Mouse (Mus musculus) thymus, adult 2 months (tissue): ENCODE data around the gene Tpk1. TPM values are rescaled to one million over a fixed set of nuclear protein-coding genes. Genes with fewer than 3 reads are reported as not detected.
"Not testable (repeated sequence)": the region's sequence is repeated elsewhere in the genome, so short reads cannot be mapped to it uniquely, and the experiment has no call there.

Experiments
- DNase-seq: peaks from one replicate; pipeline ENCODE4 v3.0.0; 2021
- H3K27ac ChIP-seq: fragments of 200-500 bp; 2 replicates; pipeline ENCODE4 v1.5.1; 2012; ENCODE audit warnings: low read length, control low read depth; ENCODE audit not compliant: control insufficient read depth, insufficient read depth
- H3K27me3 ChIP-seq: fragments of 200-500 bp; 2 replicates; pipeline ENCODE4 v1.6.1; 2012; ENCODE audit warnings: mild to moderate bottlenecking, low read length, moderate library complexity, mixed read lengths; ENCODE audit not compliant: control insufficient read depth, insufficient read depth
- H3K36me3 ChIP-seq: fragments of 200-500 bp; 2 replicates; pipeline ENCODE4 v1.6.1; 2012; ENCODE audit warnings: mild to moderate bottlenecking, low read length, moderate library complexity; ENCODE audit not compliant: control insufficient read depth, insufficient read depth
- H3K4me1 ChIP-seq: fragments of 200-500 bp; replicated peaks from 2 replicates; pipeline ENCODE4 v1.6.1; 2012; ENCODE audit warnings: low read length; ENCODE audit not compliant: control insufficient read depth, insufficient read depth
- H3K4me3 ChIP-seq: fragments of 200-500 bp; 2 replicates; pipeline ENCODE4 v1.5.1; 2012; ENCODE audit warnings: mild to moderate bottlenecking, low read length, control low read depth, moderate library complexity; ENCODE audit not compliant: control insufficient read depth, insufficient read depth
- CTCF ChIP-seq: fragments of 200-500 bp; IDR thresholded peaks from 2 replicates; pipeline ENCODE4 v1.5.1; 2012; ENCODE audit warnings: mild to moderate bottlenecking, control low read depth, low read length, moderate library complexity, borderline replicate concordance; ENCODE audit not compliant: control insufficient read depth, poor library complexity, insufficient read depth; ENCODE audit errors: extremely low read depth
- POLR2A ChIP-seq: fragments of 200-500 bp; IDR thresholded peaks from 2 replicates; pipeline ENCODE4 v1.6.1; 2012; ENCODE audit warnings: mild to moderate bottlenecking, low read length, control low read depth, moderate library complexity; ENCODE audit not compliant: control insufficient read depth, poor library complexity, insufficient read depth; ENCODE audit errors: extremely low read depth
- WGBS: fragments of 180-500 bp; shearing (Covaris S2); methylation state at CpG from one replicate; pipeline ENCODE4 v1.1.7; 2018; 5-methylcytosine and 5-hydroxymethylcytosine counted together
- polyA plus RNA-seq: library from polyadenylated mRNA; depleted of rRNA; stranded (reverse); fragments of >200 nt; gene quantifications from 2 replicates; pipeline ENCODE4 v1.2.3, GENCODE M21; 2012

The Tpk1 gene
- polyA plus RNA-seq, 1 experiment = 3.2 TPM

DNA sequence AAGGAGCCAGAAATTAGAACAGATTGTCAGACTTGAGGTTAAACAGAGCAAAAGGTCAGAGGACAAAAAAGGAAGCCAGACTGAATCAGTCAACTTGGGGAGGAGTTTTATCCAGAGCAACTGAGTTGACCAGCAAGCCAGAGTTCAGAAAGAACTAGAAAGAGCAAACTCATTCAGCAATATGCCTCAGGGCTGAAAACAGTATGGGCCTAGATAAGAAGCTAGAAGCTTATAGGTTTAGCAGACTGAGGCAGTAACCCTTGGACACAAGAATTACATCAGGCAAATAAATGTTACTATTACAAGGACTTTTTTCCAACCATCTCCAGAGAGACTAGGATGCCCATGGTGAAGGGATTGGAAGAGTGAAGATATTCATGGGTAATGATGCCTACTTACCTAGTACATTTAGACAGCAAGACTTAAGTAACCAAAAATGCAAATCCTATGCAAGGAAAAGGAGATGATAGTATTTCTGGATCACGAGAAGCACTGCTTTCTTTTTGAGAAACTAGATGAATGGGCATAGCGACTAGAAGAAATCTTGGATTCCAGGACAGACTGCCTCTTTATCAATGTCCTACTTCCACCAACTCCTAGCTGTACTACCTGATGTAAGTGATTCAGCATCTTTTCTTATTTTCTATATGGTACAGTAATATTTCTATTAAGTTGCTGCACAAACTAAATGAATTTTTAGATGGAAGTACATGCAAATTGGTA lies 149.3 kb downstream of the Tpk1 start:
- DNase-seq = no peak
- Histone ChIP-seq H3K27me3 (no peaks in the 10 kb centered on the region), H3K27ac (no peak overlapping the region), H3K4me1 (no peaks in the 10 kb centered on the region), H3K4me3 (no peak overlapping the region), H3K36me3 (no peaks in the 10 kb centered on the region)
- 95% methylated on average over 2 of the region's 2 CpGs for WGBS
- TF ChIP-seq POLR2A = no peak
- TF ChIP-seq CTCF = no peak

- H3K27me3 ChIP-seq, H3K36me3 ChIP-seq, H3K27ac ChIP-seq, H3K4me3 ChIP-seq, DNase-seq, H3K4me1 ChIP-seq: not testable (repeated sequence)
- WGBS = 94% methylated on average over 2 of the region's 2 CpGs
These were observed 159.2 kb downstream of the Tpk1 start for GRCm38 (mm10) chr6:43506686-43507385.

- Histone ChIP-seq H3K36me3 (no peaks in the 10 kb centered on the region), H3K4me1 (no peaks in the 10 kb centered on the region), H3K27me3 (no peaks in the 10 kb centered on the region), H3K4me3 (no peak overlapping the region), H3K27ac (no peak overlapping the region)
- WGBS = 96% methylated on average over 5 of the region's 5 CpGs
- TF ChIP-seq CTCF = no peak
- TF ChIP-seq POLR2A = no peak
- no peak for DNase-seq
These were observed 161.4 kb downstream of the Tpk1 start for GRCm38 (mm10) chr6:43504609-43505230.

- Histone ChIP-seq H3K36me3 (no peaks in the 10 kb centered on the region), H3K4me3 (no peak overlapping the region), H3K27ac (no peak overlapping the region), H3K27me3 (no peaks in the 10 kb centered on the region), H3K4me1 (no peaks in the 10 kb centered on the region)
- TF ChIP-seq POLR2A (no peak), CTCF (no peak)
- DNase-seq = no peak
These were observed 173.7 kb downstream of the Tpk1 start for GRCm38 (mm10) chr6:43492367-43492766.

DNA sequence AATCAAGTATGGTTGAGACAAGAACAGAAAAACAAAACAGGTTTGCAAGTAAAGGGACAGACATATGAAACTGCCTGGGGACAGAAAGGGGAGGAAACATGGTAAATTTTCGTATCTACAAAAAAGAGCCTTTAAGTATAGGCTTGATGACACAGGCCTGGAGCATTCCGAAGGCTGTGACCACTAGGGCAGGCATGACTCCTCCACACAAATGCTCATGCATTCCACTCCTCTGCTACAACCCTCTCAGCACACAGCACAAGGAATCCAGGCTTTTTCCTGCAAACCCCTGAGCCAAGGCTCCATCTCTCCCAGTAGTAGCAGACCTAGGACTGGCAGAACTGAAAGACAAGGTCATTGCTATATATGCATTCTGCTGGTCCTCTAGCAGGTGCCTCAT lies 179.4 kb downstream of the Tpk1 start:
- TF ChIP-seq CTCF (no peak), POLR2A (no peak)
- no peak overlapping the region for H3K4me3 ChIP-seq
- no peaks in the 10 kb centered on the region for H3K27me3 ChIP-seq
- no peaks in the 10 kb centered on the region for H3K4me1 ChIP-seq
- no peak overlapping the region for H3K27ac ChIP-seq
- no peaks in the 10 kb centered on the region for H3K36me3 ChIP-seq
- 88% methylated on average over 2 of the region's 2 CpGs for WGBS
- DNase-seq = no peak

DNA sequence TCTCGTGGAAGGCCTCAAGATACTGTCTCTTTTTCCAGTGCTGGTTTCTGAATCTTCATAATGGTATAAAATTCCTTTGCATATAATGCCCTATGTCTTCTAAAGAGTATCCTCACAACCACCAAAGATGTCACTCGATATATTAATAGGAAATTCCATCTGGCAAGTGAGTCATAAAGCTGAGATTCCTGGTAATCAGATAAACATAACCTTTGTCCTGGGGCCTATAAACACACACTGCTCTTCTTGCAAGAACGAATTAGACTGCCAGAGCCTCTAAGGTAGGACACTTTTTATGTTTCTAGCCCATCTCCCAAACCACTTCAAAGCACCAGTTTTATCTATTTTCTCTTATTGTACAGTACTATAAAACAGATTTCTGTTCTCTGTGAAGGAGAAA lies 185.4 kb downstream of the Tpk1 start:
- H3K4me3 ChIP-seq = no peak overlapping the region
- H3K36me3 ChIP-seq = no peaks in the 10 kb centered on the region
- no peaks in the 10 kb centered on the region for H3K27me3 ChIP-seq
- WGBS = 72% methylated on average over 3 of the region's 3 CpGs
- no peak for TF ChIP-seq CTCF
- no peak for TF ChIP-seq POLR2A
- no peaks in the 10 kb centered on the region for H3K4me1 ChIP-seq
- DNase-seq = no peak
- no peak overlapping the region for H3K27ac ChIP-seq
